Mouse (Mus musculus) liver, adult (tissue): Measurements from ENCODE around the gene Ndufs4.

Source experiments
- GATA4 ChIP-seq: IDR thresholded peaks from 2 replicates; pipeline ENCODE4 v1.6.1; 2014; ENCODE audit warnings: mild to moderate bottlenecking, low read length; ENCODE audit not compliant: insufficient replicate concordance

The Ndufs4 gene

GRCm38 (mm10) chr13:114376511-114376910, 11.5 kb downstream of the Ndufs4 start:
- TF ChIP-seq GATA4: no peak

- no peak for TF ChIP-seq GATA4
Measured at GRCm38 (mm10) chr13:114362086-114362485, 26.0 kb downstream of the Ndufs4 start.

DNA sequence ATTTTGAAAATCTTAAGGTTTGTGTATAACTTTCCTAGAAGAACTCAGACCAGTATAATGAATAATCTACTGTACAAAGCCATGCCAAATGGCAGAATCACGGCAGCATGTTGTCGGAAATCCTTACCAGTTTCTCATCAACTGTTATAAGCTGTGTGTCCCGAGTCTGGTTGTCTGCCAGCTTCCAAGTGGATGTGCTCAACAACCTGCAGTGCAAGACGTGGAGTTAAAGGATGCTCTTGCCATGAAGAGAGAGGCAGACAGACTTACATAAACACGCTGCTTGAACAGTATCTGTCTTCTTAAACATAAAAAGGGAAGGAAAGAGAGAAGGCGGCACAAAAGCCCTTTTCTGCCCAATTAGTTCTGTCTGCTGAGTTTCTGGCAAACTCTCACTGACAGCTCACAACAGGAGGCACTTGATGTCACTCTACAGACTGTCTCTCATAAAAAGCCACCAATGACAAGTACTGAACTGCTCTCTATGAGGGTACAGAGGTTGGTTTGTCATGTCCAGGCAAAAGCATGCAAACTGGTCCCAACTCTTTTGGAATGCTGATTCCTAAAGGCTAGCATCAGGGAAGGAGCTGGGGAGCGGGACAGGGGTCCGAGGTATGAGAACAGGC, 36.6 kb downstream of the Ndufs4 start:
- TF ChIP-seq GATA4: no peak

DNA sequence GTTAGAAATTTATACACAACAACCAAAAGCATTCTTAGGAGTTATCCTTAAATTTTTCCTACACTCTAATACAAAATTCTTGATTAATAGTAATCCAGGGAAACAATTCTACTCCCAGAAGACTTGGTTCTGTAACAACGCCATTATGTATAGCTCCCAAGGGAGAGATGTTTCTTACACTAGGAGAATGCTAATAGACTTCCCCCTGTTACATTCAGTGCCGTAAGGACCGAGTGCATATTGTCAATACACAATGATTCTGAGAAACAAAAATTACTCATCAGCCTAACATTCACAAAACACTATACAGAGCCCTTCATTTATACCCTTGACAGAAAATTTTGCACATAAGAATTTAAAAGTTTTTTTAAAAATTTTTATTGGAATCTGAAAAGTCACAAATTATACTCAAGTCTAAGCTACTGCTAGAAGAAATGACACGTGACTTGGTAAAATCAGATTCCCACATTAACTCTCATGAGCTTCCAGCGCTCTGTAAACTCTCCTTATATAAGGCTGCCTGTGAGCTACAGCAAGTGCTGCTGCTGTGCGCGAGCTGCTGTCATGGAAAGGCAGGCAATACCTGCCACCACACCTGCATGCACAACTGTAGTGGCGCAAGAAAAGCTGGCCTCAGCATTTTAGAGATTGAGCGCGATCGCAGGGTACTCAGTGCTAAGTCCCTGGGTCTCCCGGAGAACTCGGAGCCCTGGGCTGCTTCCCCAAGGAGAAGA, 42.9 kb downstream of the Ndufs4 start:
- TF ChIP-seq GATA4: no peak

DNA sequence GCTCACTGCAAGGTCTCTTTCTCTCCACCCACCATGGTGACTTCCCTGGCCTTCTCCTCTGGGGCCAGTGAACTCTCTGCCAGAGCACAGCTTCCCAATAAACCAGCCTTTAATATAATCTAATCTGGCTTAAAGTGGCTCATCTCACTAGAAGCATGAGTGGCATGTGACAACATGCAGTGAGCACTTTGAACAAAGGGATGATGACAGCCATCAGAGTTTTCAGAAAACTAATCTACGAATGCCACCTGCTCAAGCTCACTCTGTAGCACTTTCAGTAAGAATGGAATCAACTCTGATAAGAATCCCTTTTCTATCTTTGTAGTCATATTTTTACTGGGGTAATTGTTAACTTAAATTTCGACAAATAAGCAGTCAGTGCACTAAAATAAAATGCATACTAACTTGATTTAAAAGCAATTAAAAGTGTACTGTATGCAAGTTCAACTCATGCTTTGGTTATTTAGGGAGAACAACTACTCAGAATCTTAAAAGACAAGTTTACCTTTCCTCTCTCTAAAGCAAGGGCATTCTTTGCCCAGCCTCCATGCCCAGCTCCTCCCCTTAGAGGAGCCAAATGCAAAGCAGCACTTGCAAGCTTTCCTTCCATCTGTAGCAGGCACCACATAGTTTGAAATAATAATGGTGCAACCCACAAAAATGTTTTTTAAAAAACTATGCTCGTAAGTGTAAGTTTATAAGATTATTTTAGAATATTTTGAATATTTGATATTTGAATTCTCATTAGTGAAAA, 43.7 kb downstream of the Ndufs4 start:
- no peak for TF ChIP-seq GATA4

DNA sequence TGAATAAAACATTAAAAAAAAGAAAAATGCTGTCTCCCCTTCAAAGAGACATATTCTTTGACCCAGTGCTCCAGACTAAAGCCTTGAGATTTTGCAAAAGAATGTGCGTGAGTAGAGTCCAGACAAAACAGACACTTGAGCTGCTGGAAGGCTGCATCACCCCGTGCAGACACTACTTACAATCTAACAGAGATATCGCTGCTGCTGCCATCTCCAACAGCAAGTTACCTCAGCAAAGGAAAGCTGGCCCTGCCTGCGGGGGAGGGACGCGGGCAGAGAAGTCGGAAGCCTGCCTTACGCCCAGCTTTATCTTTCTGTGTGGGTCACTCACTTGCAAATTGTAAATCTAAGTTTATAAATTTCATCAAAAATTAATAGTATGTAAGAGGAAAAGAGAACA, 45.1 kb downstream of the Ndufs4 start:
- no peak for TF ChIP-seq GATA4

- no peak for TF ChIP-seq GATA4
Measured at GRCm38 (mm10) chr13:114319835-114320389, 68.1 kb downstream of the Ndufs4 start.

GRCm38 (mm10) chr13:114319136-114319535, 68.9 kb downstream of the Ndufs4 start:
- TF ChIP-seq GATA4: no peak

DNA sequence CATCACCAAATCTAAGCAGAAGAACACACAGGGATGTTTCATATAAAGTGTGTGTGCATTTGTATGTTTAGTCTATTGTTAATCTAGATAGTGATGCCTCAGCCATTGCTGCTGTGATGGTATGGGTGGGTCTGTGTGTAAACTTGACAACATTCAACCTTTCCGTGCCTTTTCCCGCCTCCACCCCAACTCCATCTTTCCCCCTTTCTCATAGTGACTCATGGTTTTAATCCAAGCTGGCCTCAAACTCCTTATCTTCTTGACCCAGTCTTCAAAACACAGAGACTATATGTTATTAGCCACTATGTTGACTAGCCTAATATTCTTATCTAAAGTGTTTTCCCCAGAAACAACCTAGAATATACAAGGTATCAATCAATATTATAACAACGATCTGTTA, 72.7 kb downstream of the Ndufs4 start:
- TF ChIP-seq GATA4: no peak

DNA sequence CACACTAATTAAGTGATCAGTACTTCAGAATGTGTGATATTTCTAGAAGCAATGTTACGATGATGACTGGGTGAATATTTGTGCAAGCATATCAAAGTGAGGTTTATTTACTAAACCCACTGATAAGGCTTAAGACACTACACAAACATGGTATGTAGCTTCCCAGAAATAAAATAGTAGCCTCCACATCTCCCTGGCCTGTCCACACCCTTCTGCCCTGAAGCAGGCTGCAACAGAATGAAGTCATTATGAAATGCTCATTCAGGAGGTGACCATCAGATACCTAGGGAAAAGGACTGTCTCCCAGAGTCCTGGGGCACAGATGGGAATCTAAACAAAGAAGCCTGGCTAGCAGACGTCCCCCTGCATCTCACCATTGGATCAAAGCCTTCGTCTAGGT, 73.1 kb downstream of the Ndufs4 start:
- no peak for TF ChIP-seq GATA4

DNA sequence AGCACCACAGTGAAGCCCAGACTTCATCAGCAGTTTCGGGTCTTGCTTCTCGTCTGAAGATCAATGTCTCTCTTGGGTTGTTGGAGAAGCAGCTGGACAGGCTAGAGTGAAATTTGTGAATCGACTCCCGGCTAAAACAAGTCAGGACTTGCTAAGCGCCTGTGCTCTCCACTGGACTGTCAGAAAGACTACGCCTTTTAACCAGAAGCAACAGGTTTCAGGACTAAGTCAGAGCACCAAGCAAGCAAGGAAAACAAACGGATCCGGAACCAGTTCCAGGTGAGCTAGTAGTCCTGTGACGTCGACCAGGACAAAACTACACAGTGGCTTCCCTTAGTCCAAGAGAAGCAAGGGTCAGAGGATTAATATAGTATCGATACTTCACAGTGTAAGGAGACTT, 77.5 kb downstream of the Ndufs4 start:
- TF ChIP-seq GATA4: no peak

DNA sequence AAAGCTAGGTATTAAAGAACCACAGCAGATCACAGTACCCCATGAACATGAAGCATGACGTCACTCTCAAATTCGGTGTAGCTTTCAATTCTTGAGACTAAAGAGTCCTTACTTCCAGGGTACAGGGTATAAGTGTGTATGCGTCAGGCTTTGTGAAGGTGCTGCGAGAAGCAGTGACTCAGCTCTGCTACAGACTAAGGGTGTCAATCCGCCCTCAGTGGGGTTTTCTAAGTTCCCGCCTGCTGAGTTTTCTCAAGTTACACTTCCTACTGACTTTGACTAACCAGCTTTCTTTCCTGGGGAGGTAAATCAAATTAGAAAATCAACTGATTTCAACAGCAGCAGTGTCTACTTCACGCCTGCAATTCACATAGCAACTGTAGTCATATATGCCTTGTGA, 83.4 kb downstream of the Ndufs4 start:
- TF ChIP-seq GATA4: no peak

- no peak for TF ChIP-seq GATA4
Measured at GRCm38 (mm10) chr13:114303466-114304175, 84.4 kb downstream of the Ndufs4 start.

DNA sequence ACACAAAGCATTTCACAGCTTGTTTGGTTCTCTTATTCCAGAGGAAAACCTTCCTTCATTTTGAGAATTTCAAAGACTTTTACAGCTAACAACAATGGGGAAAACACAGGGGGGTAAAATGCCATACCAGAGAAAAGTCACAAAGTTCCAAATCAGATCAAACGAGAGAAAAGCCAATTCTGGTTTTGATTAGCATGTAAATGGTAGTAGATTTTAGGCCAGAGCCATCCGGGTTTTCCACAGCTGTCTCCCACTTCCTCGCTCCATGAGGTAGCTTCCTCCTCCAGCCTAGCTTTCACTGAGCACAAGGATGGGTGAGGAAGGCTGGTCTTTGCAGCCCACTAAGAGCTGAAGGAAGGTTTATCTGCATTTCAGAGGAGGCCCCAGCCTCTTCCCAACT, 90.3 kb downstream of the Ndufs4 start:
- no peak for TF ChIP-seq GATA4

- no peak for TF ChIP-seq GATA4
Measured at GRCm38 (mm10) chr13:114296556-114296955, 91.5 kb downstream of the Ndufs4 start.
